Mouse (Mus musculus) mouse trophoblast stem cell (cell line): ENCODE results near the gene Akt2.

Experiments used
- in situ Hi-C, 2 experiments: fragments of 300-500 bp; cut with MseI, MboI; formaldehyde crosslinking; loops; 2 replicates in 1 of 2; 3 replicates in 1 of 2; pipeline ENCODE4 v1.15.1; 2025

Akt2 gene

DNA sequence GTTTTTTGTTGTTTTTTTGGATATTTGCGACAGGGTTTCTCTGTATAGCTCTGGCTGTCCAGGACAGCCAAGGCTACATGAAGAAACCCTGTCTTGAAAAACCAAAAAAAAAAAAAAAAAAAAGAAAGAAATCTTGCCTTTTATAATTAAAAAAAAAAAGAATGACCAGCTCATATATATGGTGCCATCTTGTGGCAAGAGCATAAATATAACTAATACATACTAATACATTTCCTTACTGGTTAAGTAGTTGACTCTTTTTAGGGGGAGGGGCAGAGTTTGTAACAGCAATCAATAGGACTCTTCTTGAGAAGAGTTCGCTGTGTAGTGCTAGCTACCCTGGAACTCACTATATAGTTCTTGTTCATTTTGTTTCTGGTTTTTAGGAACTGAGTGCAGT lies 3.6 kb upstream of the Akt2 start:
- in situ Hi-C loops = no loop called here

DNA sequence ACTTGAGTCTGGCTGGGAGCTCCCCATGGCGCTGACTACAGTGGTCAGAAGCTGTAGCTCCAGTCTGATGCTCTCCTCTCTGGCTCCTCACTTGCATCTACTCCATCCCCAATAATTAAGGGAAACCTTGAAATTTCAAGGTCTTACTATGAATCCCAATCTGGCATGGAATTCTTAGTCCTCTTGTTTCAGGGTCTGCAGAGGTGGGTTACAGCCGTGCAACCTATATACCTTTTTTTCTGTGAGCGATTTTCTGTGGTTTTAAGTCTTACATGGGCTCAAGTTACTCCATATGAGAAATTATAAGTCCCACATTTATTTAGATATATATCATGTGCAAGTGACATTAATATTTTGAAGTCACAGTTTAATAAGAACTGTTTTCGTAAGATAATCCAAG lies 1.3 kb upstream of the Akt2 start:
- in situ Hi-C loops = no loop called here

DNA sequence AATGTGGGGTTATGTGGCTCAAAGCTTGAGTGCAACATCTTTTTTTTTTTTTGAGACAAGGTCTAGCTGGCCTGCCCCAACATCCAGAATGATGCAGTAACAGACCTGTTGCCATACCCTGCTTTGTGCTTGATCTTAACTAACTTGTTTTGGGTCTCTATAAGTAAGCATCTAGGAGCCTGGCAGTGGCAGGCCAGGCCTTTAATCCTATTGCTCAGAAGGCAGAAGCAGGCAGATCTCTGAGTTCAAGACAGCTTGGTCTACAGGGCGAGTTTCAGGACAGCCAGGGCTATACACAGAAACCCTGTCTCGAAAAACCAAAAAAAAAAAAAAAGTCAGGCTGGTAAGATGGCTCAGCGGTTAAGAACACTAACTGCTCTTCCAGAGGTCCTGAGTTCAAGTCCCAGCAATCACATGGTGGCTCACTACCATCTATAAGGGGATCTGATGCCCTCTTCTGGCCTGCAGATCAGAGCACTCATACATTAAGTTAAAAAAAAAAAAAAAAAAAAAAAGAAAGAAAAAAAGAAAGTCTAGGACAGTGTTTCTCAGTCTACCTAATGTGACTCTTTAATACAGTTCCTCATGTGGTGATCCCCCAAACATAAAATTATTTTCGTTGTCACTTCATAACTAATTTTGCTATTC lies 662 bp upstream of the Akt2 start:
- in situ Hi-C loops = no loop called here

DNA sequence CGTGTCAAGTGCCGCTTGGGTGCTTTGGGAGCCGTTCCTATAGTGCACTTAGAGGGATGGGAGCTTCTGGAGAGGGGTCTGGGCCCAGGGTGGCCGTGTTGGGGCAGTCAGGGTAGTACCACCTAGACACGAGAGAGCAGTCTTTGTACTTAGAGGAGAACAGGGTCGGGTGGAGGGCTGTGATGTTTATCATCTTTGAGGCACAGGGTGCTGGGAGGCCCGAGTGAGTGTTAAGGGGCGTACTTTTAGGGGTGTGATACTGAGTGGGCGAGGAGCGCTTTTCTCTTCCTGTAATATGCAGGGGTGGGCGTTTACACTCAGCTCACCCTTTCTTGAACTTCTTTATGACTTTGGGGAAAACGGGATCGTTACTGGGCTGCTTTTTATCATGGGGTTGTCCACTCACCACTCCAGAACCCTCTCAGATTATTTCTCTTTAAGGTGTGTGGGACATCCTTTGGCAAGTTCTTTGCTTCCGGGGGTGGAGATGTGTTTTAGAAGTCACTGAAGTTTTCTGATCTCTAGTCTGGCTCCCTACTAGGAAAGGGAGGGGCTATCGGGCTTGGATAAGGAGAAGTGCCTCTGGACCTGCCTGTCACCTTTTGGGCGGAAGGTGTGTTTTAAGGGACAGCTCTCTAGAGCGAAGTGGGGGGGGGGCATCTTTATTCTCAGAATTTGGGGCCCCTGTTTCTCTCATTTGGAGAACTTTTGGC lies 1.0 kb downstream of the Akt2 start:
- in situ Hi-C loops = no loop called here

GRCm38 (mm10) chr7:27592934-27593645 lies 1.7 kb downstream of the Akt2 start:
- in situ Hi-C loops = no loop called here

- in situ Hi-C loops = no loop called here
Observed at GRCm38 (mm10) chr7:27596586-27597503, 5.5 kb downstream of the Akt2 start.

- in situ Hi-C loops = no loop called here
Observed at GRCm38 (mm10) chr7:27598053-27598452, 6.7 kb downstream of the Akt2 start.

DNA sequence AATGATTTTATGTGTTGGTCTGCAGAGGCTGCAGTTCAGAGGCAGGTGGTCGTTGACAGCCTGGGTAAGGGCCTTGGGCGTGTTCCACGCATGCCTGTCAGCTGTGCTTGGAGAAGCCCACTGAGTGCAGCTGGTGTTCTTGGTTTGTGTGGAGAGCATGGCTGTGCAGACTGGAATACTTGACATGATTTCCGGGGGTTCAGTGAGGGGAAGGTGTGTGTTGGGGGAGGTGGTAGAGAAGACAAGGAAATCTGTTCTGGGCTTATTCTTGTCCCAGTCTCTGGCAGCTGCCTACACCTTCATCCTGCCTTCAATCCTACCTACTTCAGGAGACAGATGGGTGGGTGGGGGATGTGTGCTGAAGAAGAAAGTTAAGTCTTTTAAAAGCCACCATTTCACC lies 10.3 kb downstream of the Akt2 start:
- in situ Hi-C loops = no loop called here

- in situ Hi-C loops = no loop called here
Observed at GRCm38 (mm10) chr7:27602161-27602560, 10.8 kb downstream of the Akt2 start.

GRCm38 (mm10) chr7:27602835-27603234 lies 11.5 kb downstream of the Akt2 start:
- in situ Hi-C loops = no loop called here

DNA sequence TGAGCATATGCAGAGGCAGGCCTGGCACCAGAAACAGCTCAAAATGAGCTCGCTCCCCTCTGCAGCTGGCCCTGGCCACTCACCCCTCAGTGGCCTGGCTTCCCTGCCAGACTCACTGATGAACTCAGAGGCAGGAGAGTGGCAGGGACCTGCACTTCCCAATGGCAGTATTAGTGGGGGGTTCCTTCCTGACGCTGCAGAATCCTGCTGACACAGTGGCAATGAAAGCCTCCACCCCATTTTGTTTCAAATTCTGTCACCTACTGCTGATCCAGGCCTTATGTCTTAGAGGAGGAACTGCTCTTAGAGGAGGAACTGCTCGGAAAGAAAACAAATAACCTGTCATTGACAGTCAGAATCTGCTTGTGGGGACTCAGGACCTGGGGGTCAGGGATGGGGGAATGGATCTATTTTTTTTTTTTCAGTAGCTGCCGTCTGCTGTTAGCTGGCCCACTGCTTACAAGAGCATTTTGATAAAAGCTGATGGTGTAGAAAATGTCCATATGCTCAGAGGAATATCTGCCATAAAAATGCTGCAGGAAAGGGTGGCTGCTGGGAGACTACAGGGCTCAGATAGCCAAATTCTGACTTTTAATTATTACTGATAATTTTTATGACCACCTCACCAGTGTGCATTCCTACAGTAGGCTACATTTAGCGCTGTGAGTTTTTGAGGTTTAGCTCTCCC lies 13.5 kb downstream of the Akt2 start:
- in situ Hi-C loops = no loop called here

GRCm38 (mm10) chr7:27605499-27606285 lies 14.3 kb downstream of the Akt2 start:
- in situ Hi-C loops = no loop called here

DNA sequence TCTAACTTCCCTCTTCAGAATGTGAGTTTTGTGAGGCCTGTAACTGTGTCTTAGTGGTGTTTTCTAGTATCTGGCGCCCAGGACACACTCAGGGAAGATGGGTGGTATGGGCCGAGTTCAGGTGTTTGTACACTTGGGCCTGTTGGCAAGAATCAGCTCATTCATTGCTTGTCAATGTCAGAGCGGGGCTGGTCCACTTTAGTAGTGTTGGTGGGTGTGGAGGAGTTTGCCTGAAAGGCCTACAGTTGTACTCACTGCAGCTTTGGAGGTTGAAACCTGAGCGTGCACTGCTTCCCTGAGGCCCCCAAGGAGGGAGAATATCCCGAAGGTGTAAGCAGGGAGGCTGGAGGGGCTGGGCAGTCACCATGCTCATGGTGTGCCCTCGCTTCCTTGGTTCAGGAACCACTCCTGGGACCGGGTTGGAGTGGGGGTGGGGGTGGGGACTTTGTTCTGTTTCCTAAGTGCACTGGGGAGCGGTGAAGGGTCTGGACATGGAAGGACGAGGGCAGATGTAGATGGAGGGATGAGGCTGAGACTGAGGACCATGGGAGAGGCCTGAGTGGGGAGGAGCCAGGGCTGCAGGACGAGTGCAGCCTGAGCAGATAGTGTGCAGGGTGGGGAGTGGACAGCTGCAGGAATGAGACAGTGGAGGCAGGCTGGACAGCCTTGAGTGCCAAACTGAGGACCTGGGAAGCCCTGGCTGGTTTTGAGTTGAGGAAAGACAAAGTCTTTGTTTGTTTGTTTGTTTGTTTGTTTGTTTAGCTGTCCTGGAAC lies 15.3 kb downstream of the Akt2 start:
- in situ Hi-C loops = no loop called here

GRCm38 (mm10) chr7:27607580-27607979 lies 16.2 kb downstream of the Akt2 start:
- in situ Hi-C loops = no loop called here

DNA sequence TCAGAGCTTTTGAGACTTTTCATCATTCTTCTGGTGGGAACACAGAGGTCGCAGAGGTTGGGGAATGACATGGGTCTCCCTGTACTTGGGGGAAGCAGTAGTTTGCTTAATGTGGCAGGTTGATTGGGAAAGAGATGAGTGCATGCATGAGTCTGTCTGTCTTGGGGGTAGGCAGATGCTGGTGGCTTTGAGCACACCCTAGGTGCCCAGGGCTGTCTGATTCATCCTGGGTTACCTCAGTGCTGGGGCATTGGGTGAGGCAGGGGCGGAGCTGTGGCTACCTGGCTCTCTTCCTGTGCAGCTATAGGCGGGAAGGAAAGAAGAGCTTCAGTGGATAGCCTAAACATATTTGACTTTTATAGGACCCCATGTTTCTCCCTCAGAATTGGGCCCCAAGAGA lies 16.8 kb downstream of the Akt2 start:
- in situ Hi-C loops = no loop called here

- in situ Hi-C loops = no loop called here
Observed at GRCm38 (mm10) chr7:27609285-27609684, 17.9 kb downstream of the Akt2 start.

DNA sequence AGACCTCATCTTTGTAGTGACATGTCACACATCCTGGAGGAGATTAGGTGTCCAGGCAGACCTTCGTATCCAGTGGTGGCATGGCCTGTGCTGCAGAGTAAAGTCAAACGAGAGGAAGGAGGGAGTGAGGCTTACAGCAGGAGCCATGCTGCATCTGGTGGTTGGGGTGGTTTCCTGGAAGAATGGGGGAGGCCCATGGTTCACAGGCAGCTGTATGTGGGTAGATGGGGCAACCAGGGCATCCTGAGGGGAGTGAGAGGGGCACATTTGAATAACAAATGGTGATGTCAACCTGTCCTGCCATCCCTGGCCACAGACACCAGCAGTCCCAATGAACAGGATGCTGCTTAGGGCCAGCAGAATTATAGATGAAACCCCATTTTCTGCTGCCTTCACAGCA lies 18.3 kb downstream of the Akt2 start:
- in situ Hi-C loops = no loop called here

- in situ Hi-C loops = no loop called here
Observed at GRCm38 (mm10) chr7:27610370-27610769, 19.0 kb downstream of the Akt2 start.

GRCm38 (mm10) chr7:27610871-27611270 lies 19.5 kb downstream of the Akt2 start:
- in situ Hi-C loops = no loop called here

DNA sequence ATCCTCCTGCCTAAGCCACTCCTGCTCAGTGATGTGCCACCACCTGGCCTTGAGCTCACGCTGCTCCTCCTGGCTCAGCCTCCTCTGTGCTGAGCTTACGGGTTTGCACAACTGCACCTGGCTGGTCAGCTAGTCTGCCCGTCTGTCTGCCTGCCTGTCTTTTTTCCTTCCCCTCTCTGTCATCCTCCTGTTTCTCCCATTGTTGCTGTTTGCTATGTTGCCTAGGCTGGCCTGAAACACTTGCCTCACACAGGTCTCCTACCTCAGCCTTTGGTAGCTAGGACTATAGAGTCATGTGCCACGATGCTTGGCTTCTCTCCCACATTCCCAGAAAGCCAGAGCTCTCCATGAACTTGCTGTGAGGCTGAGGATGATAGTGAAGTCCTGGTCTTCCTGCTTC lies 21.6 kb downstream of the Akt2 start:
- in situ Hi-C loops = no loop called here
